Mouse (Mus musculus) heart, embryonic 16.5 days (tissue): ENCODE measurements at regions not wholly inside any gene's neighbourhood (a gene's known extent, or its start where the extent isn't known, plus 50 kb on each side); places are given as distances from the start of the nearest gene placed in this dataset.

ENCODE experiments used
- ATAC-seq: fragments of 200-750 bp; cut with Nextera tagmentation; replicated peaks from 2 replicates; pipeline ENCODE4 v1.8.0; 2017; ENCODE audit warnings: moderate number of reproducible peaks; ENCODE audit not compliant: insufficient read depth, low FRiP score; ENCODE audit errors: extremely low read depth
- H3K27ac ChIP-seq: fragments of 300-500 bp; sonication (generic); 2 replicates; pipeline ENCODE4 v1.5.1; 2014; ENCODE audit warnings: mild to moderate bottlenecking, low read length, control low read depth, moderate library complexity
- H3K27me3 ChIP-seq: fragments of 300-500 bp; sonication (generic); 2 replicates; pipeline ENCODE4 v1.6.1; 2014; ENCODE audit warnings: low read length, mixed read lengths; ENCODE audit not compliant: control insufficient read depth, insufficient read depth
- H3K36me3 ChIP-seq: fragments of 300-500 bp; sonication (generic); 2 replicates; pipeline ENCODE4 v1.6.1; 2014; ENCODE audit not compliant: control insufficient read depth, insufficient read depth
- H3K4me1 ChIP-seq: fragments of 300-500 bp; sonication (generic); 2 replicates; pipeline ENCODE4 v1.6.1; 2014; ENCODE audit warnings: low read length, mixed read lengths; ENCODE audit not compliant: control insufficient read depth, insufficient read depth
- H3K4me2 ChIP-seq: fragments of 300-500 bp; sonication (generic); 2 replicates; pipeline ENCODE4 v1.6.1; 2014; ENCODE audit warnings: low read depth, mild to moderate bottlenecking, control low read depth, low read length
- H3K4me3 ChIP-seq: fragments of 300-500 bp; sonication (generic); 2 replicates; pipeline ENCODE4 v1.5.1; 2014; ENCODE audit warnings: mild to moderate bottlenecking, control low read depth, low read length
- H3K9ac ChIP-seq: fragments of 300-500 bp; sonication (generic); 2 replicates; pipeline ENCODE4 v1.6.1; 2014; ENCODE audit warnings: low read length, control low read depth
- H3K9me3 ChIP-seq: fragments of 300-500 bp; sonication (generic); replicated peaks from 2 replicates; pipeline ENCODE4 v1.6.1; 2016; ENCODE audit warnings: low read length; ENCODE audit not compliant: control insufficient read depth
- WGBS: fragments of 180-500 bp; shearing (Covaris S2); extraction: QIAGEN DNeasy Blood & Tissue Kit; methylation state at CpG from one replicate; pipeline ENCODE4 v1.1.7; 2014; 5-methylcytosine and 5-hydroxymethylcytosine counted together

DNA sequence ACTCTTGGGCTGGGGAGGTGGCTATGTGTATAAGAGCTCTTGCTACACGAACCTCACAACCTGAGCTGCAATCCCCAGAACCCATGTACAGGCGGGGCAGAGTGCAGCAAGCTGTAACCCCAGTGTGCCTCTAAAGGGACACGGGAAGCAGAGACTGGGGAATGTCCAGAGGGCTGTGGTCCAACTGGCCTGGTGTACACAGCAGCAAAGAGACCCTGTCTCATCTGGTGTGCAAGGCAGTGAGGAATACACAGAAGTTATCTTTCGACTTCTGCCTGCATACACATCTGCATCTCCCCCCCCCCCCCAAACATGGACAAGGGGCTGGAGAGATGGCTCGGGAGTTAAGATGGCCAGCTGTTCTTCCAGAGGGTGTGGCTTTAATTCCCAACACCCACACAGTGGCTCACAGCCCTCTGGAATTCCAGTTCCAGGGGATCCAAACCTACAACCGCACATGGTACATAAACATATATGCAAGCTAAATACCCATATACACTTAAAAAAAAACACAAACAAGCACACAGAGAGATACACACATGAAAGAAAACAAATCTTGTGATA is 86.4 kb downstream of the Vcpkmt start:
- Histone ChIP-seq H3K9ac (no peak overlapping the region), H3K27ac (peak overlapping the region; percentile 55), H3K4me1 (peaks cover 37% of the 10 kb centered on the region), H3K4me3 (no peak overlapping the region), H3K9me3 (no peaks in the 10 kb centered on the region), H3K36me3 (no peaks in the 10 kb centered on the region), H3K27me3 (no peaks in the 10 kb centered on the region), H3K4me2 (no peak overlapping the region)
- no peak for ATAC-seq
- 68% methylated on average over 6 of the region's 6 CpGs for WGBS

DNA sequence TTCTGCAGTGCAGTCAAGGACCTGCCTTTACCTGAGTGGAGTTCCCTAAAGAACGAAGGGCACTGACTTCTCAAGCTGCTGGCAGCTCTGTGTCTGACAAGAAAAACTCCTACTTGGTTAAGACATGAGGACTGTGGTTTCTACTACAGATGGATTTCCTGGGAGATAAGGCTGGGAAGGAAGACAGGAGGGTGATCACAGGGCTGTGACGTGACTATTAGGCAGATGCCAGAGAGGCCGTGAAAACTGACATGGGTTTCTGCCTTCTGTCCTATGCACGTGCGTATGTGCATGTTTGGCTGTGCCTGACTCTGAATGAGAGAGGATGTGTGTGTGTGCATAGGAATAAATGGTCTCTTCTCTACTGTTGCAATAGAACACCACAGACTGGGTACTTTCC is 87.1 kb downstream of the Vcpkmt start:
- no peak overlapping the region for H3K4me2 ChIP-seq
- no peaks in the 10 kb centered on the region for H3K9me3 ChIP-seq
- H3K27ac ChIP-seq, result peak overlapping the region; percentile 55; the same call in 1 of the 2 replicates
- WGBS, result 68% methylated on average over 5 of the region's 5 CpGs
- no peaks in the 10 kb centered on the region for H3K36me3 ChIP-seq
- no peak overlapping the region for H3K4me3 ChIP-seq
- peaks cover 31% of the 10 kb centered on the region for H3K4me1 ChIP-seq
- no peaks in the 10 kb centered on the region for H3K27me3 ChIP-seq
- no peak overlapping the region for H3K9ac ChIP-seq
- no peak for ATAC-seq

DNA sequence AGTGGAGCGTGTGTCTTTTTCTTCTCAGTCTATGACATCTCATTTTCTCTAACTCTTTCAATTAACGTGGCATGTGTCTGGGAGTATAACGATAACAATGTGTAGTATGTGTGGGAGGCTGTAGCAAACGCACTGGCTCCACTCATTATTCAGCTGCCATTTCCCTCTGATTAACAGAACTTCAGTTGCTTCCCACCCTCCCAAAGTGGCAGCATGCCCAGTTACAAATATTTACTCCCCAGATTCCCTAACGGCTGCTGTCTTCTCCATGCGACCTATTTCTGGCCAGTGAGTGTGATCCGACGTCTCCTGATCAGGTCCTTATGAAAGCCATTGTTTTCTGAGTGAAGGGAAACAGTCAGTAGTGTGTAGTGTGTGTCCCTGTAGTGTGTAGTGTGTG is 88.2 kb downstream of the Vcpkmt start:
- no peak for ATAC-seq
- WGBS, result 21% methylated on average over 8 of the region's 8 CpGs

DNA sequence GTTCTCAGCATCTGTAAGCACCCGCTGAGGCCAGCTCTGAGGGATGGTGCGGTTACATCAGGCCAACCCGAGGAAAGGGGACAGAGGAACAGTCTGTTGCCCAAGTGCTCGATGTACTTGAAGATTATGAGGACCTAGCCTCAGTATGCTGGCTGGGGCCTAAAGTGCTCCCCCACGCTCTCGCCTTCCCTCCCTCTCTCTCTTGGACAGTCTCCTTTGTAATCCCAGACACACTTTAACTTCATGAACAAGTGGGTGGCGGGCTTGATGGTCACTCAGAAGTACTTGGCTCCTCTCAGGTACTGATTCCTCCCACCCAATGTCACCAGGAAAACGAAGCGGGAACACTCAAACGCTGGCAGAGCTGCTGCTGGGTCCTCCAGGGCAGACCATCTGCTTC is 93.1 kb downstream of the Vcpkmt start:
- WGBS, result 80% methylated on average over 10 of the region's 10 CpGs
- H3K9me3 ChIP-seq, result no peaks in the 10 kb centered on the region
- H3K4me1 ChIP-seq, result peaks cover 14% of the 10 kb centered on the region
- no peaks in the 10 kb centered on the region for H3K27me3 ChIP-seq
- no peak overlapping the region for H3K4me2 ChIP-seq
- ATAC-seq, result no peak
- no peaks in the 10 kb centered on the region for H3K36me3 ChIP-seq
- no peak overlapping the region for H3K4me3 ChIP-seq
- H3K9ac ChIP-seq, result no peak overlapping the region
- no peak overlapping the region for H3K27ac ChIP-seq

More for the DNA sequence above, 88.2 kb downstream of the Vcpkmt start:
- H3K4me2 ChIP-seq, result no peak overlapping the region
- H3K9ac ChIP-seq, result no peak overlapping the region
- no peaks in the 10 kb centered on the region for H3K27me3 ChIP-seq
- peaks cover 28% of the 10 kb centered on the region for H3K4me1 ChIP-seq
- H3K36me3 ChIP-seq, result no peaks in the 10 kb centered on the region
- no peak overlapping the region for H3K4me3 ChIP-seq
- H3K9me3 ChIP-seq, result no peaks in the 10 kb centered on the region
- H3K27ac ChIP-seq, result peak overlapping the region; percentile 41

DNA sequence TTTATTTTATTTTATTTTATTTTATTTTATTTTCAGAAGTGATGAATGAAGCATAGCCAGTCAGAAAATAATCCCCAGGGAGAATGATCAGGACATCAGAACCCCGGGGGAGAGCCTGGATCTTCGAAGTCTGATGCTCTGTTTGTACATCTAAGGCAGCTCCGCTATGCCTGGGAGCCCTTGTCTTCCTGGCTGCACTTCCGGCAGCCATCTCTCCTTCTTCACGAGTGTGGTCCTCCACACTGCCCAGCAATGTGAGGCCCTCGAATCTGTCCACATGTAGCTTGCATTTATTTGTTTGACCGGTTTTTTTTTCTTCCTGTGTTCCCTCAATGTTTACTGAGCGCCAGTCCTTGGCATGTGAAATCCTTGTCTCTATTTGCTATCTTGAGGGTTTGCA is 95.9 kb downstream of the Vcpkmt start:
- no peaks in the 10 kb centered on the region for H3K27me3 ChIP-seq
- no peak overlapping the region for H3K9ac ChIP-seq
- peaks cover 3% of the 10 kb centered on the region; the same call in 1 of the 2 replicates for H3K9me3 ChIP-seq
- H3K27ac ChIP-seq, result no peak overlapping the region
- no peak overlapping the region for H3K4me2 ChIP-seq
- ATAC-seq, result no peak
- no peaks in the 10 kb centered on the region for H3K36me3 ChIP-seq
- 65% methylated on average over 8 of the region's 8 CpGs for WGBS
- peaks cover 7% of the 10 kb centered on the region for H3K4me1 ChIP-seq
- H3K4me3 ChIP-seq, result no peak overlapping the region

DNA sequence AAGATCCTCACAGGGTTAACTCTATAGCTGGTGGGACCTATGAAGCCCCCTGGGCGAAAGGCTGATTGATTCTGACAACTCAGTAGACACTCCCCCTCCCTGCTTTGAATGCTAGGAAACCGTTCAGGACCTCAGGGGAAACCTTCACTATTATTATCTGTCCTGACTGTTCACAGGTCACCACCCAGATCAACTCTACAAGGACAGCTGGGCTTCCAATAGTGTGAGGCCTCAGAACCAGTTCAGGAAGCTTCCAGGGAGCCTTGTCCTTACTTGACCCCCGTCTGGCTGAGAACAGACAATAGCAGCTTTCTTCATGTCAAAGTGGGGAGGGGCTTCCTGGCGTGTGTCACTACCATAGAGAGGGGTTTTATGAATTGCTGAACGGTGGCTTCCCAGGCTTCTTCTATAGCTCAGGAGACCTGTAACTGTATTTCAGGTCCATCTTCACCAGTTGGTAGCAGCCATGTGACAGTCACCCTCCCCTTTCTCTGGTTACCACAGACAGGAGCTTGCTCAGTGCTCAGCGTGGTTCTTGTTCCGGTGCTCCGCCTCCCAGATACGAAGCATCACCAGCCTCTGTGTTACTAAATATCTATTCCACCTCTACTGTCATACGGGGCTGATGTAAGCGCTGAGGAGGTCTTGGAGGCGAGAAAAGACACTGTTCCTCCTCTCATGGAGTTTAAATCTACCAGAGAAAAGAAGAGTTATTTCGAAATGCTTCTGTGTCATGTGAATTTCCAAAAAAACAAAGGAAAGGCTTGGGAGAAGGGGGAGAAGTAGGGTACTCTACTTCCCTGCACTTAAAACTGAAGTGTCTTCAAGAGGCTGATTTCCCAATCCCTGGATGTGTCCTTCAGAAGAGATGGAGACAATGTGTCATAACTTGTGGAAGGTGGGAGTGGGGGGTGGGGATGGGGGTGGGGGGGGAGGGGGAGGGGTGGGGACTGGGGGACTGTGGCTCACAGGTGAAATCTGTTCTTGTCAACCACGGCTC is 96.9 kb downstream of the Vcpkmt start:
- peaks cover 3% of the 10 kb centered on the region; the same call in 1 of the 2 replicates for H3K9me3 ChIP-seq
- no peak overlapping the region for H3K27ac ChIP-seq
- no peaks in the 10 kb centered on the region for H3K27me3 ChIP-seq
- no peaks in the 10 kb centered on the region for H3K36me3 ChIP-seq
- peaks cover 7% of the 10 kb centered on the region for H3K4me1 ChIP-seq
- H3K4me2 ChIP-seq, result peak overlapping the region; percentile 24
- H3K9ac ChIP-seq, result no peak overlapping the region
- no peak overlapping the region for H3K4me3 ChIP-seq
- ATAC-seq, result peak; percentile 49
- 30% methylated on average over 14 of the region's 14 CpGs for WGBS

DNA sequence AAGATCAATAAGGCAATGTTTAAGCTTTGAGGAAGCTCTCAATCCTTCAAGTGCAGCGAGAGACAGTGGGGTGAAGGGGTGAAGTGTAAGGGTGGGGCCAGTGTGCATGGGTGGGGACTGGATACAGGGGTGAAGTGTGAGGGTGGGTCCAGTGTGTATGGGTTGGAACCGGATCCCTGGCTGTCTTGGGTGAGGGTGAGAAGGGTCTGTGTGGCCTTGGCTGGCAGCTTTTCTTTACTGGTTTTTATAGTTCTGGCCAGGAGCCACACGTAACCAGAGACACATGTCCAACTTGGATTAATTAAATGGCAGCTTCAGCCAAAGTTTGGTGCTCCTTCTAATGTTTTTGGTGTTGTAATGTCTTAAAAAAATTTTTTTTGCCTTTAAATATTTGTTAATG is 101.4 kb downstream of the Vcpkmt start:
- no peak overlapping the region for H3K4me2 ChIP-seq
- H3K27ac ChIP-seq, result no peak overlapping the region
- H3K9me3 ChIP-seq, result peaks cover 3% of the 10 kb centered on the region; the same call in 1 of the 2 replicates
- H3K9ac ChIP-seq, result no peak overlapping the region
- peaks cover 11% of the 10 kb centered on the region for H3K4me1 ChIP-seq
- no peaks in the 10 kb centered on the region for H3K27me3 ChIP-seq
- H3K4me3 ChIP-seq, result no peak overlapping the region
- H3K36me3 ChIP-seq, result no peaks in the 10 kb centered on the region
- WGBS, result 87% methylated on average over 3 of the region's 3 CpGs
- ATAC-seq, result no peak

DNA sequence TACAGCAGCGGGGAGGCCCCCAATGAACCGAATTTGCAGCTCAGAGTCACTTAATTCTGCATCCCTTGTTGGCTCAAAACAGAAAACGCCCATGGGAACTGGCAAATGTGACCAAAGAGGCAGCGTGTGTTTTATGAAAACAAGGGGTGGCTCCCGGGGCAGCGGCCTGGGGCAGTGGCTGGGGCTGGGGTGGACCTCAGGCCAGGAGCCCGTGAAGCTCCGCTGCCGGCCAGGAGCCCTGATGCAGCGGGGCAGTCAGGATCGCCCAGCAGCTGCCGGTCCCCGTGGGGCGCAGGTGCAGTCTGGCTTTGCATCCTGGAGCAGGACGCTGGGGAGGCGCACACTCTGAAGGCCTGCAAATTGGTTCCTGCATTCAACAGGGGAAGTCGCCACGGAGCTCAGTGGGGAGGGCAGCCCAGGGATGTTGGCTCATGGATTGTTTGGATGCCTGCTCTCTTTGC is 104.4 kb upstream of the Gm9887 start:
- peak overlapping the region; percentile 44 for H3K4me2 ChIP-seq
- no peak for ATAC-seq
- no peaks in the 10 kb centered on the region for H3K36me3 ChIP-seq
- no peak overlapping the region for H3K27ac ChIP-seq
- no peaks in the 10 kb centered on the region for H3K27me3 ChIP-seq
- no peak overlapping the region for H3K4me3 ChIP-seq
- 24% methylated on average over 18 of the region's 18 CpGs for WGBS
- H3K9me3 ChIP-seq, result no peaks in the 10 kb centered on the region
- H3K9ac ChIP-seq, result peak overlapping the region; percentile 33; the same call in 1 of the 2 replicates
- peaks cover 35% of the 10 kb centered on the region for H3K4me1 ChIP-seq

DNA sequence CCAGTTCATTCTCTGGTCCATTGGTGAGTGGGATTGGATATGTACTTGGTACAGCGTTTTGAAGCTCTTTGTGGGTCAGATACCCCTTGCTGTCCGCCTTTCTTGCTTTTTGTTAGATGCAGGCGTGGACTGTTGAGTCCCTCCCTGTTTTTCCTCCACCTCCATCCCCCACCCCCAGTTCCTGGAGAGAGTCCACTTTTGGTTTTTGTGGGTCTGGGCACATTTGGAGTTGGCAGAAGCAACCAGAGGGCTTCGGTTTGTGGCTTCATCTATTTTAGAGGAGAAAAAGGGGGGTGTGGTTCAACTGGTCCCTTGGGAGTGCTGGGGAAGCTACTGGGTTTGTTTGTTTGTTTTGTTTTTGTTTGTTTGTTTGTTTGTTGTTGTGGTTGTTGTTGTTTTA is 103.9 kb upstream of the Gm9887 start:
- H3K9me3 ChIP-seq, result no peaks in the 10 kb centered on the region
- WGBS, result 82% methylated on average over 4 of the region's 4 CpGs
- no peak for ATAC-seq
- no peak overlapping the region for H3K9ac ChIP-seq
- no peaks in the 10 kb centered on the region for H3K27me3 ChIP-seq
- H3K4me2 ChIP-seq, result no peak overlapping the region
- no peak overlapping the region for H3K4me3 ChIP-seq
- no peak overlapping the region for H3K27ac ChIP-seq
- H3K36me3 ChIP-seq, result no peaks in the 10 kb centered on the region
- peaks cover 35% of the 10 kb centered on the region for H3K4me1 ChIP-seq
